Mouse (Mus musculus) hindbrain, embryonic 16.5 days (tissue): ENCODE measurements at regions not wholly inside any gene's neighbourhood (a gene's known extent, or its start where the extent isn't known, plus 50 kb on each side); places are given as distances from the start of the nearest gene placed in this dataset.
A peak's percentile ranks its signal among the peaks of the same experiment; 100 is the strongest.

Experiments used
- ATAC-seq: fragments of 200-750 bp; cut with Nextera tagmentation; 2 replicates; pipeline ENCODE4 v1.8.0; 2017; ENCODE audit warnings: moderate TSS enrichment, moderate library complexity
- H3K27ac ChIP-seq: fragments of 300-500 bp; sonication (generic); 2 replicates; pipeline ENCODE4 v1.5.1; 2014; ENCODE audit warnings: low read depth, mild to moderate bottlenecking, control low read depth, low read length, moderate library complexity
- H3K27me3 ChIP-seq: fragments of 300-500 bp; sonication (generic); replicated peaks from 2 replicates; pipeline ENCODE4 v1.6.1; 2014; ENCODE audit warnings: low read length; ENCODE audit not compliant: control insufficient read depth, insufficient read depth
- H3K36me3 ChIP-seq: fragments of 300-500 bp; sonication (generic); 2 replicates; pipeline ENCODE4 v1.6.1; 2014; ENCODE audit warnings: mild to moderate bottlenecking, low read length, moderate library complexity, mixed read lengths; ENCODE audit not compliant: control insufficient read depth, insufficient read depth
- H3K4me1 ChIP-seq: fragments of 300-500 bp; sonication (generic); 2 replicates; pipeline ENCODE4 v1.6.1; 2014; ENCODE audit warnings: low read depth, low read length; ENCODE audit not compliant: control insufficient read depth, insufficient read depth
- H3K4me2 ChIP-seq: fragments of 300-500 bp; sonication (generic); 2 replicates; pipeline ENCODE4 v1.6.1; 2014; ENCODE audit warnings: mild to moderate bottlenecking, low read length, control low read depth, moderate library complexity
- H3K4me3 ChIP-seq: fragments of 300-500 bp; sonication (generic); 2 replicates; pipeline ENCODE4 v1.5.1; 2014; ENCODE audit warnings: mild to moderate bottlenecking, low read length, control low read depth, moderate library complexity
- H3K9ac ChIP-seq: fragments of 300-500 bp; sonication (generic); 2 replicates; pipeline ENCODE4 v1.6.1; 2014; ENCODE audit warnings: low read depth, mild to moderate bottlenecking, control low read depth, low read length, moderate library complexity
- H3K9me3 ChIP-seq: fragments of 300-500 bp; sonication (generic); 2 replicates; pipeline ENCODE4 v1.6.1; 2014; ENCODE audit warnings: mild to moderate bottlenecking, low read length, moderate library complexity; ENCODE audit not compliant: control insufficient read depth
- WGBS: fragments of 180-500 bp; shearing (Covaris S2); extraction: QIAGEN DNeasy Blood & Tissue Kit; methylation state at CpG from one replicate; pipeline ENCODE4 v1.1.7; 2014; 5-methylcytosine and 5-hydroxymethylcytosine counted together

DNA sequence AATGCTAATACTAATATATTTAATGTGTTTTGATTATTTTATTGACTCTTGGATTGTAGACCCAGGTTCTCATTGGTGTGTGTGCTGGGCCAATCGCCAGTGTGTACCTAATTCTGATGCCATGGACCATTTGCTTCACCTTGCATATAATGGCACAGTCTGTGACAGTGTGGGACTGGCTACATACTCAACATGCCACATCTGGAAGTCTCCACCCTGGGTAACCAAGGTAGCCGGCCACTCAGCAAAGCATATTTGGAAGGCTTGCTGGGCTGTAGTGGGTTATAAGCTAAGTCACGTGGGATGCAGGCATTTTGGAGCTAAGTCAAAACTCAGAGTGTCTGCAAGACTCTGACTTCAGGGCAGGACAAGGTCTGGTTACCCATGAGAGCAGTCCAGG lies 115.3 kb upstream of the 1700021F07Rik start:
- Histone ChIP-seq H3K27me3 (no peaks in the 10 kb centered on the region), H3K27ac (no peak overlapping the region), H3K4me2 (no peak overlapping the region), H3K9me3 (no peaks in the 10 kb centered on the region), H3K4me1 (peaks cover 13% of the 10 kb centered on the region), H3K9ac (no peak overlapping the region), H3K4me3 (no peak overlapping the region), H3K36me3 (no peaks in the 10 kb centered on the region)
- WGBS = 50% methylated on average over 3 of the region's 3 CpGs
- peak; percentile 55 for ATAC-seq

DNA sequence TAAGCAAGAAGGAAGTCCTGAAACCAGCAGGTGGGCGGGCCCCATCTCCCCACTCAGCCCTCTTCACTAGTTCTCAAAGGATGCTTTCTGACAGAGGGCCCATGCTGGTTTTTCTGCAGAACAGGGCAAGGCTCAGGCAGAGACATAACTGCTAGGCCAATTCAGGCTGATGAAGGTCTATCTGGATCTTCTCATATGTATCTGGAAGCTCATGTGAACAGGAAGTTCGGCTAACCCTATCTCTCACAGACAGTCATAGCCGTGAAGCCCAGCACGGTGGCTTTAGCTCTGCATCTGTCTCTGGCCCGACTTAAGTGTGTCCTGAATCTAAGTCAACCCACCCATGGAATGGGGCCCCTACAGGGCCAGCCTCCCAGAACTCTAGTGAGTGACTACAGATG lies 113.7 kb upstream of the 1700021F07Rik start:
- Histone ChIP-seq H3K9ac (no peak overlapping the region), H3K27ac (no peak overlapping the region), H3K27me3 (no peaks in the 10 kb centered on the region), H3K4me1 (peaks cover 19% of the 10 kb centered on the region), H3K36me3 (no peaks in the 10 kb centered on the region), H3K4me3 (no peak overlapping the region), H3K9me3 (no peaks in the 10 kb centered on the region), H3K4me2 (no peak overlapping the region)
- 97% methylated on average over 5 of the region's 5 CpGs for WGBS
- ATAC-seq = no peak

- H3K9me3 ChIP-seq = no peaks in the 10 kb centered on the region
- WGBS = 29% methylated on average over 16 of the region's 16 CpGs
- no peak overlapping the region for H3K27ac ChIP-seq
- H3K36me3 ChIP-seq = no peaks in the 10 kb centered on the region
- no peak overlapping the region for H3K4me3 ChIP-seq
- no peaks in the 10 kb centered on the region for H3K27me3 ChIP-seq
- H3K4me2 ChIP-seq = no peak overlapping the region
- H3K4me1 ChIP-seq = peaks cover 27% of the 10 kb centered on the region
- no peak for ATAC-seq
- no peak overlapping the region for H3K9ac ChIP-seq
Measured at GRCm38 (mm10) chr2:173409433-173409832, 113.0 kb upstream of the 1700021F07Rik start.

- H3K27me3 ChIP-seq = no peaks in the 10 kb centered on the region
- no peaks in the 10 kb centered on the region for H3K9me3 ChIP-seq
- ATAC-seq = peak; percentile 95
- H3K4me3 ChIP-seq = no peak overlapping the region
- 37% methylated on average over 18 of the region's 18 CpGs for WGBS
- peaks cover 14% of the 10 kb centered on the region for H3K4me1 ChIP-seq
- no peak overlapping the region for H3K4me2 ChIP-seq
- H3K9ac ChIP-seq = 0 out of 2 replicates have a peak overlapping the region, but pooled peaks have one; percentile 23
- H3K27ac ChIP-seq = peak overlapping the region; percentile 1; the same call in 1 of the 2 replicates
- H3K36me3 ChIP-seq = no peaks in the 10 kb centered on the region
Measured at GRCm38 (mm10) chr2:173413906-173414656, 108.3 kb upstream of the 1700021F07Rik start.

DNA sequence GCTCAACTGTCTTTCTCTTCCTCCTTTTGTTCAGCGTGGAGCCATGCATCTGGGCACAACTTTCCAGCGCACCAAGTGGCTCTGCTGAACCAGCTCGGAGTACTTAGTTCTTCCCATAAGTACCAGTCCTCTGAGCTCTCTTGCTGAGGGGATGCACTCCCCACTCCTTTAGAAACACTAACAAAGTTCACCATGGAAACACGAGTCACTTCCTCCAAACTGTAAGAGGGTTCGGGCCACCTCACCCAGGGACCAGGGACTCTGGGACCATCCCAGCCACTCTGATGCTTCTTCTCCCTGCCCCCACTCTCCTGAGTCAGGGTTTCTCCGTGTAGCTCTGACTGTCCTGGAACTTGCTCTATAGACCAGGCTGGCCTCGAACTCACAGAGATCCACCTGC lies 107.0 kb upstream of the 1700021F07Rik start:
- Histone ChIP-seq H3K4me3 (no peak overlapping the region), H3K36me3 (no peaks in the 10 kb centered on the region), H3K4me1 (peaks cover 14% of the 10 kb centered on the region), H3K27me3 (no peaks in the 10 kb centered on the region), H3K27ac (no peak overlapping the region), H3K9me3 (no peaks in the 10 kb centered on the region), H3K9ac (no peak overlapping the region), H3K4me2 (no peak overlapping the region)
- 84% methylated on average over 7 of the region's 7 CpGs for WGBS
- no peak for ATAC-seq

DNA sequence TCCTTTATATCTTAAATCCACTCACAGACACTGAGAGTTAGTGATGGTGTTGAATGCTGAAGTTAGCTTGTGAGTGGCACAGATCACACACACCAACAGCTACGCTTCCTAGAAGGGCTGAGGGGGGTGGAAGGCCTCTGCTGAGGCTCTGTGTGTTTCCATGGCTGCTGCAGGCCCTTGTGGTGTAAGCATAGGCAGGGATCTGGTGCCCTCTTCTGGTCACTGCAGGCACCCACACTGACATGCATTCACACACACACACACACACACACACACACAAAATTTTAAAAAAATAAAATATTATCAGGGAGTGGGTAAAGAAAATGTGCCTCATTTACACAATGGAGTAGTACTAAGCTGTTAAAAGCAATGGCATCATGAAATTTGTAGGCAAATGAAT lies 105.5 kb upstream of the 1700021F07Rik start:
- no peak for ATAC-seq
- H3K36me3 ChIP-seq = no peaks in the 10 kb centered on the region
- H3K4me3 ChIP-seq = no peak overlapping the region
- H3K9me3 ChIP-seq = no peaks in the 10 kb centered on the region
- 73% methylated on average over 1 of the region's 1 CpGs for WGBS
- no peak overlapping the region for H3K4me2 ChIP-seq
- H3K27ac ChIP-seq = no peak overlapping the region
- H3K9ac ChIP-seq = no peak overlapping the region
- peaks cover 14% of the 10 kb centered on the region for H3K4me1 ChIP-seq
- H3K27me3 ChIP-seq = no peaks in the 10 kb centered on the region

- Histone ChIP-seq H3K4me1 (peaks cover 5% of the 10 kb centered on the region), H3K27ac (no peak overlapping the region), H3K9me3 (no peaks in the 10 kb centered on the region), H3K9ac (no peak overlapping the region), H3K27me3 (no peaks in the 10 kb centered on the region), H3K4me3 (no peak overlapping the region), H3K4me2 (no peak overlapping the region), H3K36me3 (no peaks in the 10 kb centered on the region)
- WGBS = 85% methylated on average over 7 of the region's 7 CpGs
- no peak for ATAC-seq
Measured at GRCm38 (mm10) chr2:173418951-173419350, 103.4 kb upstream of the 1700021F07Rik start.

DNA sequence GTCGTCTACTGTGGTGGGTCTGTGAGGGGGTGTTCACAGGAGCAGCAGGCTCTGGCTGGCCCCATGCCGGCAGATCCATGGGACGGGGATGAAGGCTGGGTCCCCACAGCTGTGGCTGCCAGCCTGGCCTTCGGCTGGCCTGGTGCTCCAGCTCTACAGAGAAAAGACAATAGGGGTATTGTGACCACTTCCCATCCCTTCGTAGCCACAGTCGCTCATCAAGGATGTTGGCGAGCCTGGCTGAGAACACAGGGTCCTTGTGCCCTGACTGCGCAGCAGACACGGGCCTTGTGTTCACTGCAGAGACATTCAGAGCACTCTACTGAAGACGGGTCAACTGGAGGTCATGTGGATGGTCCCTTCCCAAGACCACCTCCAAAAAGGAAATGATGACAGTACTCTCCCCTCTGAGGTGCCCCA lies 102.4 kb upstream of the 1700021F07Rik start:
- no peak overlapping the region for H3K27ac ChIP-seq
- no peak overlapping the region for H3K9ac ChIP-seq
- no peaks in the 10 kb centered on the region for H3K27me3 ChIP-seq
- H3K4me2 ChIP-seq = no peak overlapping the region
- WGBS = 47% methylated on average over 10 of the region's 10 CpGs
- H3K36me3 ChIP-seq = no peaks in the 10 kb centered on the region
- H3K4me1 ChIP-seq = no peaks in the 10 kb centered on the region; the same call in 1 of the 2 replicates
- ATAC-seq = peak; percentile 89
- H3K9me3 ChIP-seq = no peaks in the 10 kb centered on the region
- no peak overlapping the region for H3K4me3 ChIP-seq

DNA sequence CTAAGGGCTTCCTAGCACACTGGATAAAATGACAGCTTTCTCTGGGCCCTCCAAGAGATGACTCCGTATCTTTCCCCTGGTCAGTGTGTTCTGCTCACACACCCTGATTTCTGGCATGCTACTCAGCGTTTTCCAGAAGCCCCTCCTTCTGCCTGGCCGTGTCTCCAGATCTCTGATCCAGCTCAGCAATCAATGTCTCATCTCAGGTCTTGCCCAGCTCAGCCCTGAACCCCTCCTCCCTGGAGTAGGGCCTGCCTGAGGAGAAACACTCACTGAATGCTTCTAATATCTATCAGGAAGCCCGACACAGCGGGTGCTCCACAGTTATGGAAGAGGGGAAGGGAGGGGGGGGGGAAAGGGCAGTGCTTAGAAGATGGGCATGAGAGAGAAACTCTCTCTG lies 101.9 kb upstream of the 1700021F07Rik start:
- Histone ChIP-seq H3K36me3 (no peaks in the 10 kb centered on the region), H3K4me1 (no peaks in the 10 kb centered on the region; the same call in 1 of the 2 replicates), H3K4me3 (no peak overlapping the region), H3K27ac (no peak overlapping the region), H3K9ac (no peak overlapping the region), H3K9me3 (no peaks in the 10 kb centered on the region), H3K27me3 (no peaks in the 10 kb centered on the region), H3K4me2 (no peak overlapping the region)
- 57% methylated on average over 5 of the region's 5 CpGs for WGBS
- ATAC-seq = peak; percentile 14
